Mouse (Mus musculus) cortical plate, adult 2 months (tissue): ENCODE data around the gene Polg2.
"Not testable (repeated sequence)": the region's sequence is repeated elsewhere in the genome, so short reads cannot be mapped to it uniquely, and the experiment has no call there.

Experiments used
- CTCF ChIP-seq: fragments of 200-500 bp; IDR thresholded peaks from 2 replicates; pipeline ENCODE4 v1.5.1; 2011; ENCODE audit warnings: mild to moderate bottlenecking, control low read depth, low read length; ENCODE audit not compliant: insufficient read depth; ENCODE audit errors: extremely low read depth
- POLR2A ChIP-seq: fragments of 200-500 bp; IDR thresholded peaks from 2 replicates; pipeline ENCODE4 v1.6.1; 2011; ENCODE audit warnings: mild to moderate bottlenecking, low read length, control low read depth; ENCODE audit not compliant: insufficient read depth; ENCODE audit errors: extremely low read depth

GRCm38 (mm10) chr11:106740724-106741123 is 38.6 kb downstream of the Polg2 start:
- TF ChIP-seq POLR2A, CTCF: not testable (repeated sequence)
